Mouse (Mus musculus) frontal cortex, adult 2 months (tissue): Measurements from ENCODE around the gene Med16. TPM values are rescaled to one million over a fixed set of nuclear protein-coding genes. Genes with fewer than 3 reads are reported as not detected.

Source experiments
- DNase-seq, 2 experiments: peaks; one replicate each; pipeline ENCODE4 v3.0.0; 2022; ENCODE audit warnings: low spot score in 1 of 2; ENCODE audit errors: extremely low spot score in 1 of 2
- polyA plus RNA-seq: library from polyadenylated mRNA; depleted of rRNA; stranded (reverse); fragments of >200 nt; gene quantifications from 2 replicates; pipeline ENCODE4 v1.2.3, GENCODE M21; 2012

Gene Med16
- polyA plus RNA-seq, 1 experiment: 75.9 TPM

DNA sequence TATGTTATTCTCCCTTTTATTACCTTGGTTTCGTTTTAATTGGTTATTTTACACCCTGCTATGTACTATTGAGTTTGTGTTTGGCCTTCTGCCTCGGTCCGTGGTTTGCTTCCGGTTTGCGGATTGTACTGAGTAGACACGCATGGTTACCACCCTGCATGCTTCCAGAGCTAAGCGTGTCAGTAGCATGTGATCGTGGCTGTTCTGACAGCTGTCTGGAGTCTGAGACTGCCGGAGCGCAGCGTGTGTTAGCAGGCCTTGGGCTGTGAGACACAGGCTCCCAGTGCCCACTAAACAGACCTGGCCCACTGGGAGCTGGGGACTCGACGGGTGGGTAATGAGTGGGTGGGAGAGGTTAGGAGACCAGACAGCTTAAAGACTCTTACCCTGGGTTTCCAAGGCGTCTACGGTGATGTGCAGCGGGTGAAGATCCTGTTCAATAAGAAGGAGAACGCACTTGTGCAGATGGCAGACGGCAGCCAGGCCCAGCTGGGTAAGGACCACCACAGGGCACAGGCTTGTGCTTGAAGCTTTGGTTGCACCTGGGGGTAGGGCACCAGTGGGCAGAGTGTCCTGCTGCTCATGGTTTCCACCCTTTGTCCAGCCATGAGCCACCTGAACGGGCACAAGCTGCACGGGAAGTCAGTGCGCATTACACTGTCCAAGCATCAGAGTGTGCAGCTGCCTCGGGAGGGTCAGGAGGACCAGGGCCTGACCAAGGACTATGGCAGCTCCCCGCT lies 46.5 kb downstream of the Med16 start:
- DNase-seq: no peak

- DNase-seq: no peak
Observed at GRCm38 (mm10) chr10:79861230-79862048, 47.3 kb downstream of the Med16 start.

- DNase-seq: no peak
Observed at GRCm38 (mm10) chr10:79860079-79860911, 48.4 kb downstream of the Med16 start.

DNA sequence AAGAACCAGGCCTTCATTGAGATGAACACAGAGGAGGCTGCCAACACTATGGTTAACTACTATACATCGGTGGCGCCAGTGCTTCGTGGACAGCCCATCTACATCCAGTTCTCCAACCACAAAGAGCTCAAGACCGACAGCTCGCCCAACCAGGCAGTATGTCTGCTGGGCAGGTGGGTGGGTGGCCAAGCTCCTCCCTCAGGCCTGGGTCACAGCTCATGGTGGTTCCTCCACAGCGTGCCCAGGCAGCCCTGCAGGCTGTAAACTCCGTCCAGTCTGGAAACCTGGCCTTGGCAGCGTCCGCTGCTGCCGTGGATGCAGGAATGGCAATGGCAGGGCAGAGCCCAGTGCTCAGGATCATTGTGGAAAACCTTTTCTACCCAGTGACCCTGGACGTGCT lies 49.6 kb downstream of the Med16 start:
- DNase-seq: no peak

GRCm38 (mm10) chr10:79858416-79859074 lies 50.2 kb downstream of the Med16 start:
- DNase-seq: peak; percentile 71 to 82

DNA sequence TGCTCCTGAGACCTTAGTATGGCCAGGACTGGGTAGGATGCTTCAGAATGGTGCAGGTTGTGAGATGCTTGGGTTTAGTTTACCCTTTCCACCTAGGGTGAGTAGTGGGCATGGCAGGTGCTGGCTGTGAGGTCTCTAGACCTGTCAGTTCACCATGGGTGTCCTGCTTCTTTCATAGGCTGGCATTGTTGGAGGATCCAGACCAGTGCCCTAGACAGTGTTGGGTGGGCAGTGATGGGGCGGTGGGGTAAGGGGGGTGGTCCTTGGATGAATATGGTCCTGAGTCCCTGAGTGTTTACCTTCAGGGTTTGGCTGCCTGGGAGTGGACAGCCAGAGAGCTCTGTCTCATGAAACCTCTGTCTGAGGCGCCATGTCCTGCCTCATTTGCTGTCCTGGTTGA lies 50.8 kb downstream of the Med16 start:
- no peak for DNase-seq

- no peak for DNase-seq
Observed at GRCm38 (mm10) chr10:79857452-79857811, 51.3 kb downstream of the Med16 start.

DNA sequence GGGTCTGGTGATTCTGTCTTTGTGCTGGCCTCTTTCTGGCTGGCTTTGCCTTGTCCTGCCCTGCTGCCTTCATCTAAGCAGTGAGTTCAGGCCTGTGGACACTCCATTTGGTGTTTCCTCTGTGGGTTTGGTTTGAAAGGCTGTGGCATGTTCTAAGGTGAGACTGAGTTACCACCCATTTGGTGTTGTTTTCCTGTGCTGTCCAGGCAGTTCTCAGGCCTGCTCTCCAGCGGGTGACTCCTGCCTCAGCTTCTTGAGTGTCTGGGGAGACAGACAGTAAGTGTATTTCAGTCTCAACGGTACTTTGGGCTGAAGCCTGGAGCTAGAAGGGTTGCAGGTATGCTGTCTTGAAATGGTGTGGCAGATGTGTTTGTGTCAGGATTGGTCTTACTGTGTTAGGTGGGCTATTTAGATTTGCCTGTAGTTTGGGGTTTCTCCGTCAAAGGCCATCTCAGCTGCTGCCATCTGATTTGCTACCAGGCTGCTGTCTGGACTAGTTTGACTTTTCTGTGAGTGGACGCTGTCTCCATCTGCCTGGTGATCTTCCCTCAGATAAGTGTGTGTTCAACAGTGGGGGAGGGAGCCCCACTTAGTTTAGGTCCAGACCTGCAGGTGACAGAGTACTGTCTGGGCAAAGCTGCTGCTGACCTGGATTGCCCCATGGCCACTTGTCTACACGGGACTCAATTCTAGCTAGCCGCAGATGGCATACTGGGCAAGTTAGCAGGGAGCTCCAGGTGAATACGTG lies 51.8 kb downstream of the Med16 start:
- DNase-seq: no peak

GRCm38 (mm10) chr10:79856280-79856679 lies 52.4 kb downstream of the Med16 start:
- DNase-seq: no peak

DNA sequence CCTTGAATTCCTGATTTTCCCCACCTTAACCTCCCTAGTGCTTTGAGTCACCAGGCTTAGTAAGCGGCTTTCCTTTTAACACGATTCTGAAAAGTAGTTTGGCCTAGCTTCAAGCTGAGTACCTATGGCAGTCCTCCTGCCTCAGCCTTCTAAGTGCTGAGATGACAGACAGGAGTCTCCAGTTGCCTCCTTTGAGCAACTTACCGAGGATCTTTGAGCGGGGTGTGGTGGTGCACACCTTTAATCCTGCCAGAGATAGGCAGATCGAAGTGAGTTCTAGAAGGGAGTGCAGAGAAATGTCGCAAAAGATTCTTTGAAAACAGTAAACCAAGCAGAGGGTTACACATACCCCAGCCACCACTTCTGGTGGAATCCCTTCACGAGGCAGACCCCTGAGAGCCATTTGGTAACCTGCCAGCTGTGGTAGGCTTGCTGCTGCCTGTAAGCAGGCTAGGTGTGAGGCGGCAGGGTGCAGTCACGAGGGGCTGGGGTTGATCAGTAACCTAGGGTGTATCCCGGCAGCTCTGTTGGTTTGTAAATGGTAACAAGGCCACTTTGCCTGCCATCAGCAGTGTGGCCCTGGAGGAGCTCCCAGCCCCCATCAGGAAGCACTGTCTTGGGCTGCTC lies 53.1 kb downstream of the Med16 start:
- no peak for DNase-seq

DNA sequence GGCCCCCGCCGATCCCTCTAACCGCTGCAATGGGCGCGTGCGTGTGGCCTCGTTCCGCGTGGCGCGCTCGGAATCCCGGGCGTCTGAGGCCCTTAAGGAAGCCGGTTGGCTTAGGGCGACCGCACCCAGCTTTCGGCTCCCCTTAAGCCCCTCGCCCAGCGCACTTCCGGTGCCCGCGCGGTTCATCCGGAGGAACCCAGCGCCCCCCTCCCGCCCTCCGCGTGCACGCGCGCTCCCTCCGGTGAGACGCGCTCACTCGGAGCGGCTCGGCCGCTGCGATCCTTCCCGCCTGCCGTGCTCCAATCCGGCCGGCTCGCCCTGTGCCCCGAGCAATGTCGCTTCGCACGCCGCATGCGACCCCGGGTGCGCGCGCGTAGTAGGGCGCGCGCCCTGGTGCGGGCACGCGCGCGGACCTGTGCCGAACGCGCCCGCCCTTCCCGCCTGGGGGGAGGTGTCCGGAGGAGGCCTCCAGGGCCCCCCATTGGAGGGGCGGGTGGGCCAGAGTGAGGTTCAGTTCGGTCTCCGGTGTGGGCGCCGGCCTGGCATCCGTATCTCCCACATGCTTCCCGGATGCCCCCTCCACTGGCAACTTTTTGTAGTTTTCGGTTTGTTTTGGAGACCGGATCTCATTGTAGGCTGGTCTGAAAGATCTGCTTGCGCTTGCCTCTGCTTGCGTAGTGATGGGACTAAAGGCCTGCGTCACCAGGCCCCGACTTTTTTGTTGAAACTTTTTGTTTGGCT lies 53.8 kb downstream of the Med16 start:
- DNase-seq: no peak

GRCm38 (mm10) chr10:79853860-79854795 lies 54.6 kb downstream of the Med16 start, which contains the start of gene Ptbp1:
Gene Ptbp1, plus strand, starts transcription at chr10:79854427.
- DNase-seq: peak; percentile 99

DNA sequence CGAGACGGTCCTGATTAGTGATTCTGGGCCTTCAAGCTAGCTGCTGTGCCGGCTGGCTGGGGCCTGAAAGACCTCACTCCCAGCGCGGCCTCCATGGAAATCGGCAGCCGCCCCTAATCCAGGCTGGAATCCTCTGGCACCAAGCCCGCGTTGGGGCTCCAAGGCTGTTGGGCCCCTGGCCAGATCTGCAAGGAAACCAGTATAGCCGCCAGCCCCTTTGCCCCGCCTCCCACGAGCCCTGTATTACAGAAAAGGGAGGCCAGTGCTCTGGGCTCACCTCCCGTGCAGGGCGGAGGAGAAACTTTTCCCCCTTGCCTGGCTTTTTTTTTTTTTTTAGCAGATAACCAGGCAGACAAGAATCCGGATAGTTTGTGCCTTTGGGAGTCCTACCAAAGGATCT lies 55.3 kb downstream of the Med16 start:
- peak; percentile 63 to 85 for DNase-seq

DNA sequence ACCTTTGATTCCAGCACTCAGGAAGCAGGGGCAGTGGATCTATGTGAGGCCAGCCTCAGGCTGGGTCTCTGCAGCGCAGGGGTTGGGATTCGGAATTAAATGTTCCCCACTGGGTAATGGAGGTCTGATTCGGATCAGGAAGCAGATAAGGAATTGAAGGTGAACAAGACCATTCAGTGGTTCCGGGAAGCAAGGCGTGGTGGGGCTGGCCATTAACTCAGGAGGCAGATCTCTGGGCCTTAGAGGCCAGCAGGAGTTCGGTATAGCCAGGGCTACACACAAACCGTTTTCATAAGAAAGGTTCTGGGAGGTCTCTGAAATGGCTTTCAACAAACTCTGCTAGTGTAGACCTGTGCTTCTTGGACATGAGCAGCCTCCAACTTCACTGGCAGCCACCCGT lies 55.9 kb downstream of the Med16 start:
- DNase-seq: no peak

- DNase-seq: no peak
Observed at GRCm38 (mm10) chr10:79852107-79852789, 56.5 kb downstream of the Med16 start.

DNA sequence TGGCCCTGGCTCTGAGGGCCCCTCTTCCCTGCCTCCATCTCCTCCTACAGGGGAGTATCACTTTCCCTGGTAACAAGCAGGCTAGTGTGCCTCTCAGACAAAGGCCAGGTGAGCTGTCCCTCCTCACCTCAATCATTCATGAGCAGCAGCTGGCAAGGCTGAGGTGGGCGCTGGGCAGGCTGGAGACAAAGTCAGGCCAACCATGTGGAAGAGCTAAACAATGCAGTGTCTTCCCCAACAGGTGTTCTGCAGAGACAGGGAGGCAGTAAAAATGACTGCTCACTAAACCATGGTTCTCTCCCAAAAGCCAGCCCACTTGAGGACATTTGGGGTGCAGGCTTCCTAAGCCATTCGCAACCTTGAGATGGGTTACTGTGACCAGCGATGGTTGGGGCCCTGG lies 57.1 kb downstream of the Med16 start:
- DNase-seq: no peak
